19 mouse cellular contexts compared by ENCODE assay signal in genomic region chr5:141886006-141886405, GRCm38 (mm10).
DNase-seq lines count a peak whose midpoint lies in the region; ATAC-seq lines count a peak whose summit lies in the region.
"Had no signal": no experiment of that assay in that cellular context is flagged by ENCODE, and none has a peak within 500 bp of the region (broad histone marks: within the 10 kb centered on the region; RNA-seq: fewer than 3 reads in every experiment).

No protein-coding gene starts in this region.

- no peak overlapping the region for H3K27ac ChIP-seq in midbrain, embryonic 14.5 days (replicated peaks; ENCODE audit: low read depth, low read length)
- no peak overlapping the region for H3K27ac ChIP-seq in midbrain, embryonic 11.5 days (ENCODE audit: low read depth, low read length)
- H3K27ac ChIP-seq in forebrain, embryonic 16.5 days (ENCODE audit: low read length), result peak overlapping the region; percentile 49; the same call in 1 of the 2 replicates
- 0 out of 2 replicates have a peak overlapping the region, but pooled peaks have one; percentile 33 for H3K27ac ChIP-seq in midbrain, embryonic 15.5 days
- H3K27ac ChIP-seq: embryonic facial prominence, embryonic 13.5 days; limb, embryonic 15.5 days had no signal

- no peak for DNase-seq in frontal cortex, postnatal 36 days (ENCODE audit: low spot score in 2 of 2)
- DNase-seq in midbrain, embryonic 14.5 days, result peak; percentile 46
- no peak for DNase-seq in midbrain, embryonic 11.5 days (ENCODE audit: low spot score, missing footprints)
- no peak for DNase-seq in embryo, embryonic 9.5 days (ENCODE audit: extremely low spot score)
- no peak for DNase-seq in urinary bladder, postnatal 4 days (ENCODE audit: low spot score in 2 of 2)
- DNase-seq: adrenal gland, postnatal 36 days; cerebellum, adult 11 months; gastrocnemius, postnatal 25 days; heart, postnatal 36 days; kidney, postnatal 25 days; liver, postnatal 0 days had no signal

- 0 out of 2 replicates have a peak, but pooled peaks have one; percentile 50 for ATAC-seq in frontal cortex, adult (ENCODE audit: low TSS enrichment)
- ATAC-seq in midbrain, embryonic 14.5 days (ENCODE audit: low FRiP score, low TSS enrichment), result no peak
- ATAC-seq in midbrain, embryonic 11.5 days (ENCODE audit: low FRiP score), result no peak
- no peak for ATAC-seq in forebrain, embryonic 16.5 days
- no peak for ATAC-seq in midbrain, embryonic 15.5 days (replicated peaks)
- ATAC-seq: activated CD4-positive, CD25-positive, alpha-beta regulatory T cell, adult 4 months; intestine, postnatal 0 days; liver, postnatal 0 days had no signal

- H3K4me2 ChIP-seq in midbrain, embryonic 14.5 days (ENCODE audit: low read length), result no peak overlapping the region
- no peak overlapping the region for H3K4me2 ChIP-seq in midbrain, embryonic 11.5 days
- H3K4me2 ChIP-seq in forebrain, embryonic 16.5 days (ENCODE audit: low read length), result no peak overlapping the region
- no peak overlapping the region for H3K4me2 ChIP-seq in midbrain, embryonic 15.5 days
- H3K4me2 ChIP-seq: embryonic facial prominence, embryonic 13.5 days; heart, embryonic 12.5 days; limb, embryonic 15.5 days had no signal

- H3K27me3 ChIP-seq in midbrain, embryonic 14.5 days (ENCODE audit: control insufficient read depth, insufficient read depth, low read length), result no peaks in the 10 kb centered on the region
- H3K27me3 ChIP-seq in midbrain, embryonic 11.5 days (ENCODE audit: control insufficient read depth, insufficient read depth, low read length), result no peaks in the 10 kb centered on the region
- H3K27me3 ChIP-seq in forebrain, embryonic 16.5 days (replicated peaks; ENCODE audit: control insufficient read depth, insufficient read depth, low read length), result 0 out of 2 replicates have a peak, but pooled peaks cover 2% of the 10 kb centered on the region
- H3K27me3 ChIP-seq in midbrain, embryonic 15.5 days (replicated peaks), result no peaks in the 10 kb centered on the region
- H3K27me3 ChIP-seq: embryonic facial prominence, embryonic 13.5 days; heart, embryonic 12.5 days; limb, embryonic 15.5 days had no signal

- 43% methylated on average over 10 of the region's 10 CpGs for WGBS in midbrain, embryonic 14.5 days
- WGBS in midbrain, embryonic 11.5 days, result 69% methylated on average over 10 of the region's 10 CpGs
- WGBS in forebrain, embryonic 16.5 days, result 49% methylated on average over 10 of the region's 10 CpGs
- WGBS in midbrain, embryonic 15.5 days, result 34% methylated on average over 10 of the region's 10 CpGs

- H3K9ac ChIP-seq in midbrain, embryonic 14.5 days (replicated peaks; ENCODE audit: low read length), result 0 out of 2 replicates have a peak overlapping the region, but pooled peaks have one; percentile 16
- H3K9ac ChIP-seq in midbrain, embryonic 11.5 days (ENCODE audit: low read length), result no peak overlapping the region
- H3K9ac ChIP-seq in forebrain, embryonic 16.5 days (replicated peaks; ENCODE audit: low read depth, low read length), result no peak overlapping the region
- no peak overlapping the region; the same call in 1 of the 2 replicates for H3K9ac ChIP-seq in midbrain, embryonic 15.5 days
- H3K9ac ChIP-seq: embryonic facial prominence, embryonic 13.5 days; heart, embryonic 12.5 days; limb, embryonic 15.5 days; liver, postnatal 0 days had no signal

- H3K9me3 ChIP-seq in midbrain, embryonic 14.5 days (ENCODE audit: control insufficient read depth, low read length), result no peaks in the 10 kb centered on the region
- no peaks in the 10 kb centered on the region for H3K9me3 ChIP-seq in midbrain, embryonic 11.5 days (ENCODE audit: control insufficient read depth, low read length)
- H3K9me3 ChIP-seq in forebrain, embryonic 16.5 days (ENCODE audit: control insufficient read depth, low read length), result no peaks in the 10 kb centered on the region
- no peaks in the 10 kb centered on the region for H3K9me3 ChIP-seq in midbrain, embryonic 15.5 days
- H3K9me3 ChIP-seq: embryonic facial prominence, embryonic 13.5 days; heart, embryonic 12.5 days; limb, embryonic 15.5 days had no signal

- H3K4me1 ChIP-seq in midbrain, embryonic 14.5 days (ENCODE audit: control insufficient read depth, insufficient read depth, low read length), result peaks cover 21% of the 10 kb centered on the region
- peaks cover 11% of the 10 kb centered on the region for H3K4me1 ChIP-seq in midbrain, embryonic 11.5 days (ENCODE audit: control insufficient read depth, insufficient read depth, low read length)
- peaks cover 28% of the 10 kb centered on the region for H3K4me1 ChIP-seq in forebrain, embryonic 16.5 days (replicated peaks; ENCODE audit: control insufficient read depth, insufficient read depth, low read length)
- H3K4me1 ChIP-seq in midbrain, embryonic 15.5 days, result peaks cover 31% of the 10 kb centered on the region
- H3K4me1 ChIP-seq: limb, embryonic 15.5 days had no signal

- no peaks in the 10 kb centered on the region for H3K36me3 ChIP-seq in midbrain, embryonic 14.5 days (ENCODE audit: control insufficient read depth, insufficient read depth, low read length)
- no peaks in the 10 kb centered on the region for H3K36me3 ChIP-seq in midbrain, embryonic 11.5 days (ENCODE audit: control insufficient read depth, insufficient read depth, low read length)
- H3K36me3 ChIP-seq in forebrain, embryonic 16.5 days (ENCODE audit: control insufficient read depth, insufficient read depth), result no peaks in the 10 kb centered on the region
- no peaks in the 10 kb centered on the region for H3K36me3 ChIP-seq in midbrain, embryonic 15.5 days (replicated peaks)
- H3K36me3 ChIP-seq: embryonic facial prominence, embryonic 13.5 days; heart, embryonic 12.5 days; limb, embryonic 15.5 days had no signal

- no peak overlapping the region for H3K4me3 ChIP-seq in midbrain, embryonic 14.5 days (replicated peaks; ENCODE audit: low read depth, low read length)
- H3K4me3 ChIP-seq in midbrain, embryonic 11.5 days (ENCODE audit: low read depth, low read length), result no peak overlapping the region
- H3K4me3 ChIP-seq in forebrain, embryonic 16.5 days (replicated peaks; ENCODE audit: low read length), result no peak overlapping the region
- no peak overlapping the region for H3K4me3 ChIP-seq in midbrain, embryonic 15.5 days
- H3K4me3 ChIP-seq: embryonic facial prominence, embryonic 13.5 days; heart, embryonic 12.5 days; limb, embryonic 15.5 days had no signal

Comparison
In these comparisons a context has a peak if more than half of its experiments do, and no peak if none do; other contexts are left out.
1. H3K27ac ChIP-seq: peak in forebrain, embryonic 16.5 days (single experiment) and midbrain, embryonic 15.5 days (single experiment); none in midbrain, embryonic 14.5 days (single experiment) and midbrain, embryonic 11.5 days (single experiment).